Mouse (Mus musculus) 3134 (cell line): ENCODE data around the gene Mtmr1.

ENCODE experiments used
- DNase-seq: peaks from one replicate; pipeline ENCODE4 v3.0.0-alpha.2; 2011; ENCODE audit warnings: low spot score; ENCODE audit not compliant: insufficient read length; ENCODE audit errors: extremely low read depth

Mtmr1 gene

DNA sequence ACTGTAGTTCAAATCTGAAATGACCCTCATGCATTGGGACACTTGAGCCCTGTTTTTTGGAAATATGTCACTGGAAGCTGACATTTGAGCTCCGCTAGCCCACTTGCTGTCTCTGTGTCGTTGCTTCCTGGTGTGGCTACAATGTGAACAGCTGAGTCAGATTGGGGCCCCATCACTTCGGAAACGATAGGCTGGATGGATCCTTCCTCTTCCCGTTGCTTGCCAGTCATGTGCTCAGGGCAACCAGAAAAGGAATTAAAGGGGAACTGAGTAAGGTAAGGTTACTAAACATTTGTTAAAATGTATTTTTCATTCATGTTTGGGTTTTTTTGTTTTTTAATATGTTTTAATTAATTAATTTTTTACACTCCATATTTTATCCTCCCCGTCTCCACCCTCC is 74.9 kb downstream of the Mtmr1 start:
- DNase-seq: no peak

DNA sequence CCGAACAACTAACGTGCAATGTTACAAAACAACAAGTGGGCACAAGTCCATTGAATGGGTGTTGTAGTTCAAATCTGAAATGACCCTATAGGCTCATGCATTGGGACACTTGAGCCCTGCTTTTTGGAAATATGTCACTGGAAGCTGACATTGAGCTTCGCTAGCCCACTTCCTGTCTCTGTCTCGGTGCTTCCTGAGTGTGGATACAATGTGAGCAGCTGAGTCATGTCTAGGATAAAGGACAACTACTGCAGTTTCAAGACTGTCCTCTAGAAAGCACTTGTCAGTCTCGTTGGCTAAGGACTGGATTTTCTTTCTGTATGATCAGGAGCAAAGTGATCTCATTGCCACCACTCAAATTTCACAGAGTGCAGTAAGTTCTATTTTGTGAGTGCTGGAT is 78.4 kb downstream of the Mtmr1 start:
- no peak for DNase-seq

DNA sequence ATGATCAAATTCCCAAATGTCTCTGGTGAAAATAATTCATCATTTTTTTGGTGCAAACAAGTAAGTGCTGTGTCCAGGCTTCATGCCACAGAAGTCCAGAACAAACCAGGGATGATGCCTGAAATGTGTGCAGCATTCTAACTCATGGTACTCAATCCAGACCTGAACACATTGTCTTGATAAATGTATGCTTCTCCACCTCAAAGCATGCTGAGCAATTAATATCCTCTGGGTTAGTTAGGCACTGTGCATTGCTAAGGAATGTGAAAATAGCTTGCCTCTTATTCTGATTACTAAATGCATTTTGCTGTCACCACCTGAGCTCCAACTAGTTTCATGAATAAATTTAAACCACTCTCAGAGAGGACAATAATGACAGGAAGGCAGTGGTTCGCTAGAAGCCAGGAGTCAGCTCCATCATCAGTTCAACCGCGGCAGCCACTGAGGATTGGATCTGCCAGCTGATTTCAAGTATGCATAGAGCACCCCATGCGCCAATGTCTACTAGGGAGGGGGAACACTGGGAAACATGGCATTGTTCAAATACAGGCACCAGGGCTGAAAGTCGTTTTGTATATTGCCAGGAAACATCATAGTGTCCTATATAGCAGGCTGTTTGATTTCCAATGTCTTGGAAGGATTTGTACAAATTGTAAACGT is 91.6 kb downstream of the Mtmr1 start:
- no peak for DNase-seq

DNA sequence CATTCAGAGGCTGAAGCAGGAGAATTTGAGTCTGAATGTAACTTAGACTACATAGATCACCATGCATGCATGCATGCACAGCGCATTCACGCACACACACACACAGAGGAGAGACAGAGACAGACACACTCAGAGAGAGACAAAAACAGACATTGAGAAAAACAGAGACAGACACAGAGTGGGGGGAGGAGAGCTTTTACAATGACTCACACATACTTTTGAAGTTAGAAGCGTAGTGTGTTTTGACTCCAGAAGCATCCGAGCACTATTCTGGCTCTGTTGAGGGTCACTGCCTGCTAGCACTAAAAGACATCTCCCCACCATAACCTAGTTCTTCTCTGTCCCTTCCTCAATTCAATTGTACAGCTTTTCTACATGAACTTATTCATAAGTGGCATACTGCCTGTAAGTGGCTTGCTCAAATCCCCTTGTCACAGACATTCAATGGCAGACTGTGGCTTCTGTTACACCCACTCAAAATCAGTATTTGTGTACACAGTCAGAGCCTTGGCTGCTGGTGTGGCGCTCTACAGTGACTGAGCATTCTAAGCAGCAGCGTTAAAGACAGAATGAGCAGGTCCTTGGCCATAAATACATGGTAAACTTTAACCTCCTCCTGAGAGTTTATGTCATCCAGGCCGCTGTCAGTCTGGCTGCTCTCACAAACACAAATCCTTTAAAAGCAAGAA is 99.7 kb downstream of the Mtmr1 start:
- peak; percentile 9 for DNase-seq

DNA sequence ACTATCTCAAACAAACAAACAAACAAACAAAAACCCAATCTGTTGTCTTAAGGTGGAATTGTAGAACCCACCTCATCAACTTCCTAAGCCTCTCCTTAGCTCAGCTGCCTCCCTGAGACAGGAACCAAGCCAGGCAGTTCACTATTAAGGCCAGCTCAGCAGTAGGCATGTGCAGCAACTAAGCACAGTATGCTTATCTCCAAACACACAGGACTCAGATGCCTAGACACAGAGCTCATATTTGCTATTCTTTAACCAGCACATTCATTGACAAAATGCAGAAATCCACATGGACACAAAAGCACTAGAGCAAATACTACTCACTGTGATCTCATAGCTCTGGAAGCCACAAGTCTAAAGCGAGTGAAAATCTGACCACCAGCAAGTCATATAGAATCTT is 100.9 kb downstream of the Mtmr1 start:
- DNase-seq: no peak

DNA sequence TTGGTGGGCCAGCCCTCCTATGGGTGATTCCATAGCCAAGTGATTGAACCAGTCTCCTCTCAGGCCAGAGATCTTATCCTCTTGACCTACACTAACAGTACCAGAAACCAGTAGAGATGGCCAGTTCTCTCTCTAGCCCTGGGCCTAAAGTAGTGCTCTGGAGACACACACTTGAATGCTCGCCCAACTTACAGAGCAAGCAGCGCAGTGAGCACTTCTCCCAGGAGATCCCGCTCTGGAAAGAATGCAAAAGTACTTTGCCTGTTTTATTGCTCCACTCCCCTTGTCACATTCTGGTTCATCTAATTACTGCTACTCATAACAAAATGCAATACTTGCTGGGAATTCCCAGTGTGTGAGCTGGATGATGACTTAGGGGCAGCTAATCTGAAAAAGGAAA is 102.9 kb downstream of the Mtmr1 start:
- DNase-seq: no peak
